Mouse (Mus musculus) midbrain, embryonic 14.5 days (tissue): ENCODE measurements around the gene Itgb8. TPM values are rescaled to one million over a fixed set of nuclear protein-coding genes. Genes with fewer than 3 reads are reported as not detected.

ENCODE experiments used
- ATAC-seq: fragments of 200-750 bp; cut with Nextera tagmentation; 2 replicates; pipeline ENCODE4 v1.8.0; 2017; ENCODE audit warnings: moderate number of reproducible peaks, moderate library complexity; ENCODE audit not compliant: low FRiP score, low TSS enrichment
- DNase-seq: peaks from one replicate; pipeline ENCODE4 v3.0.0-alpha.2; 2015
- H3K27ac ChIP-seq: fragments of 300-500 bp; sonication (generic); replicated peaks from 2 replicates; pipeline ENCODE4 v1.5.1; 2014; ENCODE audit warnings: mild to moderate bottlenecking, low read depth, low read length, moderate library complexity
- H3K27me3 ChIP-seq: fragments of 300-500 bp; sonication (generic); 2 replicates; pipeline ENCODE4 v1.6.1; 2014; ENCODE audit warnings: low read length, control low read depth, mixed read lengths; ENCODE audit not compliant: control insufficient read depth, insufficient read depth
- H3K36me3 ChIP-seq: fragments of 300-500 bp; sonication (generic); 2 replicates; pipeline ENCODE4 v1.6.1; 2014; ENCODE audit warnings: low read length, control low read depth; ENCODE audit not compliant: control insufficient read depth, insufficient read depth
- H3K4me1 ChIP-seq: fragments of 300-500 bp; sonication (generic); 2 replicates; pipeline ENCODE4 v1.6.1; 2014; ENCODE audit warnings: mild to moderate bottlenecking, antibody characterized with exemption, low read length, control low read depth; ENCODE audit not compliant: control insufficient read depth, insufficient read depth
- H3K4me2 ChIP-seq: fragments of 300-500 bp; sonication (generic); 2 replicates; pipeline ENCODE4 v1.6.1; 2014; ENCODE audit warnings: mild to moderate bottlenecking, low read length, moderate library complexity
- H3K4me3 ChIP-seq: fragments of 300-500 bp; sonication (generic); replicated peaks from 2 replicates; pipeline ENCODE4 v1.5.1; 2014; ENCODE audit warnings: low read depth, low read length
- H3K9ac ChIP-seq: fragments of 300-500 bp; sonication (generic); replicated peaks from 2 replicates; pipeline ENCODE4 v1.6.1; 2014; ENCODE audit warnings: mild to moderate bottlenecking, low read length, moderate library complexity
- H3K9me3 ChIP-seq: fragments of 300-500 bp; sonication (generic); 2 replicates; pipeline ENCODE4 v1.6.1; 2016; ENCODE audit warnings: low read length, control low read depth, mixed read lengths; ENCODE audit not compliant: control insufficient read depth
- WGBS: fragments of 180-500 bp; shearing (Covaris S2); extraction: QIAGEN DNeasy Blood & Tissue Kit; methylation state at CpG from one replicate; pipeline ENCODE4 v1.1.7; 2014; 5-methylcytosine and 5-hydroxymethylcytosine counted together
- polyA plus RNA-seq: library from polyadenylated mRNA; unstranded; fragments of >200 nt; fragmentation: Nextera tagmentation; extraction: Ambion mirVana; gene quantifications from 2 replicates; pipeline ENCODE4 v1.2.1, GENCODE M21; 2014

Gene Itgb8
- polyA plus RNA-seq, 1 experiment from 2014 or later, result 21.5 TPM

DNA sequence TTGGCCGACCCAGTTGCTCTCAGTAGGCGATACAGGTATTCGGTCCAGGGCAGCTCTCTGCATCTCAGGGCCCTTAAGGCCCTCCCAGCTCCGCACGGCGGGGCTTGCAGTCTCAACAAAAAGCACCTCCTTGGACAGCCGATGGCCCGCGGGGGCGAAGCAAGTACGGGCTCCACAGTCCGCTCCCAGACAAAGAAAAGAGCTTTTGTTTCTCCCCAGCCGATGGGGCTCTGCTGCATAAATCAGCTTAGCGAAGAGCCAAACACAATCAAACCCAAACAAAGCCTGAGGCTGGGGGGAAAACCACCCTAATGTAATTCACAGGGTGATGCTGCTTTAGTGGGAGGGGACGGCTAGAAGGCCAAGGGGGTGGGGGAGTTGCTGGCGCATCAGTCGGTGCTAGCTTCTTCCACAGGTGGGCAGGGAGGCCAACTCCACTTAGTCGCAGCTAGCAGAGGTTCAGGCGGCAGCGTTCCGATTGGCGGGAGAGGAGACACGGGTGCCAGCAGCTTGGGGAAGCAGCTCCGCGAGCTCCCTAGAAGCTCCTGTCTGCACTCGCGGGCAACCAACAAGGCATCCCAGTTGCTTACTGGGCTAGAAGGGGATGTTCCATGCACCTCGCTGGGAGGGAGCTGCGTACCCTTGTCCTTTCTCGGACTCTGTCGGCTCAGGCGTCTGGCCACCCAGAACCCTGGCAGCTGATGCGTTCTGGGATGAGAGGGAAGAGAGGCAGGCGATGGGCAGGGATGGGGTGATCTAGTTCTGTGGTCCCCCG lies 494 bp downstream of the Itgb8 start:
- peak; percentile 85 for ATAC-seq
- WGBS, result under 1% methylated on average over 35 of the region's 35 CpGs

DNA sequence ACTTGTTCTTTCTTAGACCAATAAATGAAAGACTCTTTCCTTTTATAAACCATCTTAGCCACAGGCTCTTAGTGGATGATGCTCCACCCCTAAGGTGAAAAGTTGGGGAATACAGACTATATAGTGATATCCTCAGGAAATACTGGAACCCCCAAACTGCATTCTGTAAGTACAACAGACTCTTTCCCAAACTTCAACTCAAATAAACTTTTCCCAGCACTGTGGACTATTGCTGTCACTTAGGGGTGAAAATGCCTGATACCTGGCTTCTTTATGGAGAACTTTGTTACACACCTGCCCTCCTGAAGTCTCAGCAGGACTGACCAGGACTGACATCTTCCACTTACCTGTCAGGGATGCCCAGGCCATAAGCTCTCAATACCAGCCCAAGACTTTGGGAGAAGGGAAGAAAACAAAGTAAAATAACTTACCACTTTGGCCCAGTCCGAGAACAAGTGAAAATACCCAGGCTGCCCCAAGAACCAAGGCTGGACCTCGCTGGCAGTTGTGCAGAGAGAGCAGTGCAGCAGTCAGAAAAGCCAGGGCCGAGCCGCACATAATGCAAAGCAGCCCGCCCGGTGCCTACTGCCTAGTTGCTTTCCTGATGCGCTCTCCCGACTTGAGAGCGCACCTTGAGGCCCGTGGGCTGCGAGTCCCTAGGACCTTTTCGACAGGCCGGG lies 1.2 kb downstream of the Itgb8 start:
- Histone ChIP-seq H3K4me1 (peaks cover 26% of the 10 kb centered on the region), H3K27ac (peak overlapping the region; percentile 96), H3K4me2 (peak overlapping the region; percentile 86), H3K4me3 (peak overlapping the region; percentile 70), H3K9me3 (no peaks in the 10 kb centered on the region), H3K9ac (peak overlapping the region; percentile 81), H3K27me3 (no peaks in the 10 kb centered on the region), H3K36me3 (no peaks in the 10 kb centered on the region)
- DNase-seq (peak; percentile 74), ATAC-seq (peak; percentile 40; the same call in 1 of the 2 replicates)
- under 1% methylated on average over 13 of the region's 13 CpGs for WGBS

More for the DNA sequence above, 494 bp downstream of the Itgb8 start:
- Histone ChIP-seq H3K27ac (peak overlapping the region; percentile 96), H3K4me2 (peak overlapping the region; percentile 86), H3K9me3 (no peaks in the 10 kb centered on the region), H3K27me3 (no peaks in the 10 kb centered on the region), H3K36me3 (no peaks in the 10 kb centered on the region), H3K4me1 (peaks cover 26% of the 10 kb centered on the region), H3K4me3 (peak overlapping the region; percentile 70), H3K9ac (peak overlapping the region; percentile 81)
- peak; percentile 88 for DNase-seq

DNA sequence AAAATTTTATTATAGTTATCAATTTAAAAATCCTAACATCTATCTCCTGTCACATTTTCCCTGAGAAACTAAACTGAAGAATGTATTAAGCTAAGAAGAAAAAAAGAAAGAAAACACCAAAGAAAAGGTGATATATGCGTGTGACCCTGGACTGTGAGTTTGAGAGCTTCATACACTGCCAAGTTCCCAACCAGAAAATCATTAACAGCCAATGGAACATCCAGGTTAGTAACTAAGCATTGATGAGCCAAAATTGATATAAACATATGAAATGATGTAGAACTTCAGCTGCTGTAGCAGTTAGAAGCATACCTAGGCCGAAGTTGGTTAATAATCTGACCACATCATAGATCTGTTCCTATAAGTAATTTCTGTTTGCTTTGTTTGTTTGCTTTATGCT lies 6.8 kb downstream of the Itgb8 start:
- Histone ChIP-seq H3K4me2 (no peak overlapping the region), H3K27ac (no peak overlapping the region), H3K4me1 (peaks cover 13% of the 10 kb centered on the region), H3K9ac (no peak overlapping the region), H3K27me3 (no peaks in the 10 kb centered on the region), H3K36me3 (no peaks in the 10 kb centered on the region), H3K4me3 (no peak overlapping the region), H3K9me3 (no peaks in the 10 kb centered on the region)
- 95% methylated on average over 2 of the region's 2 CpGs for WGBS
- DNase-seq (no peak), ATAC-seq (no peak)

DNA sequence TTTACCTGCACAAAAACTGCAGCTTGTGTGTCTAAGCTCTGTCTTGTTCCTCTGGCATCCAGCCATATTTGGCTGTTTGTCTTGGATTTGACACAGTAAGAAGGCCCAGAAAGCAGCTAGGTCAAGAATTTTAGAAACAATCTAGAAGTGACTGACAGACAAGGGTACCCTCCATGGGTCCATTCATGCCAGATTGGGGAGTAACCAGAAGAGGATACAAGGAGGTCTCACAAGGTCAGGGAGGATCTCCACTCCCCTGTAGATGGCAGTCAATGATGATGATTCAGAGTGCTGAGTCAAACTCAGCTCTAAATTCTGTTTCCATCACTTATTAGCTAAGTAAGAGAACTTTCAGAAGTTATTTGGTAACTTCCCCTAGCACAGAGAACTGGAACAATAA lies 8.2 kb downstream of the Itgb8 start:
- Histone ChIP-seq H3K4me3 (no peak overlapping the region), H3K36me3 (no peaks in the 10 kb centered on the region), H3K4me2 (no peak overlapping the region), H3K4me1 (peaks cover 10% of the 10 kb centered on the region), H3K9ac (no peak overlapping the region), H3K27me3 (no peaks in the 10 kb centered on the region), H3K9me3 (no peaks in the 10 kb centered on the region), H3K27ac (no peak overlapping the region)
- ATAC-seq (no peak), DNase-seq (no peak)

DNA sequence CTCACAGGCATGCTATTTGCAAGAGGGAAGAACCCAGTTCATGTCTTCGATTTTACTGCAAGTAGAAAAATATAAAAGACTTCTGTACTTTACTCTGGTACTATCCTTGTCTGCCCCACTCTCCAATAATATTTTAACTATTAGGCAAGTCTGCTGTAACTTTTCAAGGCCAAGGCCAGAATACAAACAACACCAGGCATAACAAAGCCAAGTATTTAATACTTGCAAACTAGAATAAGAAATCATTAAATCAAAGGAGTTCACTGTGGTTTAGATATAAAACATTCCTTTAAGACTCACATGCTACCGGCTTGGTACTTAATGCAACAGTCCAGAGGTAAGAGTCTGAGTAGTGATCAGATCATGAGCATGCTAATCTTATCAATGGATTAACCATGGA lies 9.0 kb downstream of the Itgb8 start:
- no peak overlapping the region for H3K4me3 ChIP-seq

DNA sequence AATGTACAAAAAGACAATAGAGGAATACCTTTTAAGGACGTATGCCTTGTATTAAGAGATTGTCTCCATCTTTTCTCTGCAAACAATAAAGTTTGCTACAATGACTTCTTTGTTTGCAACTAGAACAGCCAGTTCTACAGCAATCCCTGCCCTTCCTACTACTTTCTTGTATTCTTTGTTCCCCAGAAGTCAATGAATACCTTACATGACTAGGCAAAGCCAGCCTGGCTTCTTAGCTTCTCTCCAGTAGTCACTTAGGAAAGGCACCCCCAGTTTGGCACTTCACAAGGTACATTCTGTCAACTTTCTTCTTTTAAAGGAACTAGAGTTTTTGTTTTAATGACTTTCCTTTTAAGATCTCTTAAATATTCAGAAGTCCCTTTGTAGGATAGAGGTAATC lies 10.7 kb downstream of the Itgb8 start:
- H3K4me3 ChIP-seq, result no peak overlapping the region
- no peaks in the 10 kb centered on the region for H3K36me3 ChIP-seq
- no peak overlapping the region for H3K4me2 ChIP-seq
- no peaks in the 10 kb centered on the region for H3K4me1 ChIP-seq
- H3K27me3 ChIP-seq, result no peaks in the 10 kb centered on the region
- ATAC-seq (no peak), DNase-seq (no peak)
- WGBS, result 59% methylated on average over 1 of the region's 1 CpGs
- no peak overlapping the region for H3K9ac ChIP-seq
- H3K9me3 ChIP-seq, result no peaks in the 10 kb centered on the region
- H3K27ac ChIP-seq, result no peak overlapping the region

More for the DNA sequence above, 9.0 kb downstream of the Itgb8 start:
- H3K4me2 ChIP-seq, result no peak overlapping the region
- H3K36me3 ChIP-seq, result no peaks in the 10 kb centered on the region
- WGBS, result 59% methylated on average over 2 of the region's 2 CpGs
- no peak overlapping the region for H3K27ac ChIP-seq
- no peak for ATAC-seq
- no peaks in the 10 kb centered on the region for H3K27me3 ChIP-seq
- H3K9me3 ChIP-seq, result no peaks in the 10 kb centered on the region
- no peak for DNase-seq
- peaks cover 6% of the 10 kb centered on the region for H3K4me1 ChIP-seq
- no peak overlapping the region for H3K9ac ChIP-seq

DNA sequence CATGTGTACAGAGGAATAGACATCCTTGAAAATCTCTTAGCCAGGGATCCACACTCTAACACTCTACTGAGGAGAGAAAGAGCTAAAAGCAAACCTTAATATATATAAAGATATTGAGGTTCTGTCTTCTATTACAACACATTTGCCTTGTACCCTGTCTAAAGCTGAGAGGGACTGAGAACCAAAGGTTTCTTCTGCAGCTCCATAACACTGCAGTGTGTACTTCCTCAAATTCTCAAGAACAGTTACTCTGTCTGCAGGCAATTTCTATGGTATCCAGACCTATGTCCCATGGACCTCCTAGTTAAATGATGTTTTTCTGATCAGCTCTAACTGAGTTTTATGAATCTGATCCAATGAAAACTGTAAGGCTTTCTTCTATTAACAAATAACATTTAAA lies 13.9 kb downstream of the Itgb8 start:
- H3K27ac ChIP-seq, result no peak overlapping the region
- no peaks in the 10 kb centered on the region for H3K9me3 ChIP-seq
- no peak overlapping the region for H3K4me3 ChIP-seq
- no peak overlapping the region for H3K9ac ChIP-seq
- DNase-seq (no peak), ATAC-seq (no peak)
- no peaks in the 10 kb centered on the region for H3K27me3 ChIP-seq
- H3K36me3 ChIP-seq, result no peaks in the 10 kb centered on the region
- no peaks in the 10 kb centered on the region for H3K4me1 ChIP-seq
- no peak overlapping the region for H3K4me2 ChIP-seq

DNA sequence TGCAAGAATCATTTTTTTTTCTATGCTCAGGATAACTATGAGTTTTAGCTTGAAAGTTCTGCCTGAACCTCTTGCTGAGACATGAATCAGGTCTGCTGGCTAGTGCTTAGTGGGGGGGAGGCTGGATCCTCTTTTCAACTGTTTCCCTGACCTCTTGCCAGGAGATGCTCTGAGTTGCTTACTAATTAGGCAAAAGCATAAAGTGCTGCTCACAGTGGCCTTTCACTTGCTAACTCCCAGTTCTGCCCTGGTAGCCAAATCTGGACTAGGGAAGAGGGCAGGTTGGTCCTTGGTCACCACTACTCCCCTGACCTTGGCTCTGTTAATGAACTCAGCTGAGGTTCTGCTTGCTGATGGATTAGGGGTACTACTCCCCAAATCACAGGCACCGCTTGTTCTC lies 19.2 kb downstream of the Itgb8 start:
- H3K9ac ChIP-seq, result no peak overlapping the region
- no peaks in the 10 kb centered on the region for H3K4me1 ChIP-seq
- DNase-seq, result peak; percentile 29
- H3K4me3 ChIP-seq, result no peak overlapping the region
- 93% methylated on average over 1 of the region's 1 CpGs for WGBS
- no peaks in the 10 kb centered on the region for H3K27me3 ChIP-seq
- no peaks in the 10 kb centered on the region for H3K36me3 ChIP-seq
- no peaks in the 10 kb centered on the region for H3K9me3 ChIP-seq
- no peak for ATAC-seq
- H3K27ac ChIP-seq, result no peak overlapping the region
- H3K4me2 ChIP-seq, result no peak overlapping the region

DNA sequence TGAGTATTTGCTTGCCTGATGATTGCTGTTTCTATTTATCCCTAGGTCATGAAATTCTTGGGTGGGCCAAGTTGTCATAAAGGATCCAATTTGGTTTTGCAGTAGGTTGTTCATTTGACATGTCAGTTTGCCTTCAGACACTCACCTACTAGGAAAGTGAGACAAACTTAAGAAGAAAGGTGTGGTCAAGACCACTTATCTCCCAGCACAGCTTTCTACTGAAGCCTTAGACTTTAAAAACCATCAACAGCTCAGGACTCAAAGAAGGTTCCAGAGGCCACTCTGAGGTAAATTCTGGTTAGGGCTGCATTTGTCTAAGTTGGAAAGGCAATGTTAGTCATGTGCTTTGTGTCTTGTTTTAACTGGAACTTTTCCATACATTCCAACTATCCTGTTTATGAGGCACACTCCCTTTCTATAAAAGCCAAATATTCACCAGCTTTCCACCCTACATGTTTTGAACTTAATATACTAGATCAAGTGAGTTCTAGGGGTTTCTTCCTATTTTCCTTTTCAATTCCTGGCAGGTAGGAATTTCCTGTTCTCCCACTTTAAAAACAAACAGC lies 20.8 kb downstream of the Itgb8 start:
- H3K9ac ChIP-seq, result no peak overlapping the region
- no peak overlapping the region for H3K4me3 ChIP-seq
- H3K9me3 ChIP-seq, result no peaks in the 10 kb centered on the region
- no peaks in the 10 kb centered on the region for H3K27me3 ChIP-seq
- no peaks in the 10 kb centered on the region for H3K36me3 ChIP-seq
- ATAC-seq (no peak), DNase-seq (no peak)
- no peak overlapping the region for H3K27ac ChIP-seq
- no peak overlapping the region for H3K4me2 ChIP-seq
- H3K4me1 ChIP-seq, result no peaks in the 10 kb centered on the region
